Mouse (Mus musculus) midbrain, embryonic 15.5 days (tissue): Measurements from ENCODE around the gene Lin28b. TPM values are rescaled to one million over a fixed set of nuclear protein-coding genes. Genes with fewer than 3 reads are reported as not detected.
"Not testable (repeated sequence)": the region's sequence is repeated elsewhere in the genome, so short reads cannot be mapped to it uniquely, and the experiment has no call there.

ENCODE experiments used
- ATAC-seq: fragments of 200-750 bp; cut with Nextera tagmentation; replicated peaks from 2 replicates; pipeline ENCODE4 v1.8.0; 2017; ENCODE audit warnings: moderate TSS enrichment
- H3K27ac ChIP-seq: fragments of 300-500 bp; sonication (generic); 2 replicates; pipeline ENCODE4 v1.5.1; 2015; ENCODE audit warnings: mild to moderate bottlenecking, inconsistent platforms
- H3K27me3 ChIP-seq: fragments of 300-500 bp; sonication (generic); replicated peaks from 2 replicates; pipeline ENCODE4 v1.6.1; 2015; ENCODE audit warnings: inconsistent platforms
- H3K36me3 ChIP-seq: fragments of 300-500 bp; sonication (generic); replicated peaks from 2 replicates; pipeline ENCODE4 v1.6.1; 2015; ENCODE audit warnings: inconsistent platforms
- H3K4me1 ChIP-seq: fragments of 300-500 bp; sonication (generic); 2 replicates; pipeline ENCODE4 v1.6.1; 2015; ENCODE audit warnings: inconsistent platforms
- H3K4me2 ChIP-seq: fragments of 300-500 bp; sonication (generic); 2 replicates; pipeline ENCODE4 v1.6.1; 2015; ENCODE audit warnings: inconsistent platforms, mild to moderate bottlenecking, moderate library complexity
- H3K4me3 ChIP-seq: fragments of 300-500 bp; sonication (generic); 2 replicates; pipeline ENCODE4 v1.5.1; 2015; ENCODE audit warnings: mild to moderate bottlenecking, inconsistent platforms
- H3K9ac ChIP-seq: fragments of 300-500 bp; sonication (generic); 2 replicates; pipeline ENCODE4 v1.6.1; 2015; ENCODE audit warnings: mild to moderate bottlenecking, inconsistent platforms
- H3K9me3 ChIP-seq: fragments of 300-500 bp; sonication (generic); 2 replicates; pipeline ENCODE4 v1.6.1; 2016; ENCODE audit warnings: inconsistent platforms
- WGBS: fragments of 180-500 bp; shearing (Covaris S2); methylation state at CpG from one replicate; pipeline ENCODE4 v1.1.7; 2015; ENCODE audit warnings: mixed read lengths; 5-methylcytosine and 5-hydroxymethylcytosine counted together
- polyA plus RNA-seq: library from polyadenylated mRNA; unstranded; fragments of >200 nt; fragmentation: Nextera tagmentation; extraction: Ambion mirVana; gene quantifications from 2 replicates; pipeline ENCODE4 v1.2.1, GENCODE M21; 2015

Lin28b gene
- polyA plus RNA-seq, 1 experiment from 2014 or later = 9.0 TPM

GRCm38 (mm10) chr10:45399702-45400243 is 86.4 kb downstream of the Lin28b start:
- no peak overlapping the region for H3K4me3 ChIP-seq
- H3K36me3 ChIP-seq = no peaks in the 10 kb centered on the region
- WGBS = 89% methylated on average over 7 of the region's 7 CpGs
- H3K27me3 ChIP-seq = no peaks in the 10 kb centered on the region
- H3K9ac ChIP-seq = no peak overlapping the region
- no peak overlapping the region for H3K27ac ChIP-seq
- H3K9me3 ChIP-seq = no peaks in the 10 kb centered on the region
- H3K4me1 ChIP-seq = no peaks in the 10 kb centered on the region
- ATAC-seq = no peak
- no peak overlapping the region for H3K4me2 ChIP-seq

DNA sequence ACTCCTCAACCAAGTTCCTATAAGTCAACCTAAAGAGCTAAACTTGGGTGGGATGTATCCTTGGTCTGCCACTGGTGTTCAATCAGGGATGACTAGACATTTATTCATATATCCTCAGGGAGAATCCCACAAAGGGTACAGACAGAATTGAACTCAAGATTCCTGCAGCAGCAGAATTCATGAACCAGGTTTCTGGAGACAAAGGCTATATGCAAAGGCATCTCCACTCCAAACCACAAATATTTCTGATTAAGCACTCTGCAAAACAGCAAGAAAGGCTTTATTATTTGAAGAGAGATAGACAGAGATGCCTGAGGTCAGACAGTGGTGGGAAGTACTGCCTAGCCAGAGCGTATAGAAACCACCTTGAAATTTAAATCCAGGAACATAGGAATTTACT is 88.0 kb downstream of the Lin28b start:
- WGBS = 76% methylated on average over 1 of the region's 1 CpGs
- Histone ChIP-seq H3K4me2 (no peak overlapping the region), H3K4me1 (no peaks in the 10 kb centered on the region), H3K36me3 (no peaks in the 10 kb centered on the region), H3K27ac (no peak overlapping the region), H3K9me3 (no peaks in the 10 kb centered on the region), H3K9ac (no peak overlapping the region), H3K4me3 (no peak overlapping the region), H3K27me3 (no peaks in the 10 kb centered on the region)
- no peak for ATAC-seq

DNA sequence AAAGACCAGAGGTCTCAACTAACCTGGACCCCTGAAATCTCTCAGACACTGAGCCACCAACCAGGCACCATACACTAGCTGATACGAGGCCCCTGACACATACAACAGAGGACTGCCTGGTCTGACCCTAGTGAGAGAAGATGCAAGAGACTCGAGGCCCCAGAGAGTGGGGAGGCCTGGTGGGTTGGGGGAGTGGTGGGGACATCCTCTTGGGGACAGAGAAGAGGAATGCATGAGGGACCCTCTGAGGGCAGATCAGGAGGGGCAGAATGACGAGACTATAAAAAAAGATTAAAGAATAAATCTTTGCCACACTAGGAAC is 103.6 kb downstream of the Lin28b start:
- Histone ChIP-seq H3K9ac (no peak overlapping the region), H3K4me2 (no peak overlapping the region), H3K4me3 (no peak overlapping the region), H3K36me3 (no peaks in the 10 kb centered on the region), H3K27me3 (no peaks in the 10 kb centered on the region), H3K9me3 (no peaks in the 10 kb centered on the region), H3K4me1 (no peaks in the 10 kb centered on the region), H3K27ac (no peak overlapping the region)
- ATAC-seq = 0 out of 2 replicates have a peak, but pooled peaks have one; percentile 30
- WGBS = 54% methylated on average over 3 of the region's 3 CpGs

DNA sequence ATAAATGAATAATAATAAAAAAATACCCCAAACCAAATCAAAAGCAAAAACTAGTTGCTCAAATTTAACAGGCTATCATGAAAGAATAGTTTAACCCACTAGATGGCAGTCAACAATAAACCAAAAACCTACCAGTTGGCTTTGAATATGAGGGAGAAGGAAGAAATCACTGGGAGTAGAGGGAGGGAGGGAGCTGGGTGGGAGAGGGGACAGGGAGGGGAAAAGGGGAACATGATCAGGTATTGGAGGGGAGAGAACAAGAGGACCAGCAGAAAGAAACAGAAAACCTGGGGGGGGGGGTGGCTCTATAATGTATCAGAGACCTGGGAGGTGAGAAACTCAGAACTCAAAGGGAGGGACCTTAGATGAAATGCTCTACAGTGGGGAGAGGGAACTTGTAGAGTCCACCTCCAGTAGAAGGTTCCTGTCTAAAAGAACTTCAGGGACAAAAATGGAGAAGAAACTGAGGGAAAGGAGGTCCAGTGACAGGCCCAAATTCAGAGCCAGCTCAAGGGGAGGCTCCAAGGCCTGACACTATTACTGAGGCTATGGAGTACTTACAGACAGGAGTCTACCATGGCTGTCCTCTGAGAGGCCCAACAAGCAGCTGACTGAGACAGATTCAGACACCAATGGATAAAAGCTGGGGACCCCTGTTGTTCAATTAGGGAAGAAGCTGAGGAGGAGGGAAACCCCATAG is 104.1 kb downstream of the Lin28b start:
- ATAC-seq = peak; percentile 51; the same call in 1 of the 2 replicates
- no peaks in the 10 kb centered on the region for H3K27me3 ChIP-seq
- no peak overlapping the region for H3K4me2 ChIP-seq
- H3K27ac ChIP-seq = no peak overlapping the region
- no peaks in the 10 kb centered on the region for H3K36me3 ChIP-seq
- H3K4me3 ChIP-seq = no peak overlapping the region
- H3K9me3 ChIP-seq = no peaks in the 10 kb centered on the region
- H3K4me1 ChIP-seq = no peaks in the 10 kb centered on the region
- no peak overlapping the region for H3K9ac ChIP-seq

GRCm38 (mm10) chr10:45378269-45378668 is 107.9 kb downstream of the Lin28b start:
- Histone ChIP-seq H3K27ac (no peak overlapping the region), H3K36me3 (no peaks in the 10 kb centered on the region), H3K9me3 (no peaks in the 10 kb centered on the region), H3K4me3 (no peak overlapping the region), H3K4me1 (no peaks in the 10 kb centered on the region), H3K9ac (no peak overlapping the region), H3K4me2 (no peak overlapping the region), H3K27me3 (no peaks in the 10 kb centered on the region)
- no peak for ATAC-seq
- WGBS = 93% methylated on average over 3 of the region's 3 CpGs

DNA sequence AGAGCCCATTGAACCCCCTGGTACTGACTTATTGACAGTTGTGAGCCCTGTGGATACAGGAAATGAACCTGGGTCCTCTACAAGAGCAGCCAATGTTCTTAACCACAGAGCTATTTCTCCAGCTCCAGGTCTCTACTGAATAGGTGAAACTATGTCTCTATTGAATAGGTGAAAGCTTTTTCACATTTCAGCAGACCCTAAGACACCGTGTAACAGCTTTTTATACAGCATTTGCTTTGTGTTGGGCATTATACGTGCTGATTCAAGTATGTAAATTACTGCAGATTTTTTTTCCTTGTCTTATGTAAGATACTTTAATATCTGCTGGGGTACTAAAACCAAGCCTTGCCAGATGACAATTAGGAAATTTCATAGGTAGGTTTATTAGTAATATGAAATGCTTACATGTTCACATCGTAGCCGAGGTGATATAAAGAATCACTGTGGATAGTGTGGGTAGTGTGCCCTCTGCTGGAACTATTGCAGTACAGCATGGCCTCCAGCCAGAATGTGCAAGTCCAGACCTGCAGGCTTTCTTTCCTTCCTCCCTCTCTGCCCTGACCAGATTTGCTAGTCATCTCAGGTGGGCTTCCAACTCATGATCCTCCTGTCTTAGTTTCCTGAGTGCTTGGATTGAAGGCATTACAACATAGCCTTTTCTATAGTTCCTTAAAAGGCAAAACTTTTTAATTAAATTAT is 113.1 kb downstream of the Lin28b start:
- no peaks in the 10 kb centered on the region for H3K9me3 ChIP-seq
- 41% methylated on average over 4 of the region's 4 CpGs for WGBS
- H3K36me3 ChIP-seq = no peaks in the 10 kb centered on the region
- no peak overlapping the region for H3K27ac ChIP-seq
- H3K4me1 ChIP-seq = no peaks in the 10 kb centered on the region
- H3K9ac ChIP-seq = no peak overlapping the region
- no peaks in the 10 kb centered on the region for H3K27me3 ChIP-seq
- H3K4me2 ChIP-seq = no peak overlapping the region
- H3K4me3 ChIP-seq = no peak overlapping the region
- ATAC-seq = peak; percentile 85

GRCm38 (mm10) chr10:45370545-45370944 is 115.7 kb downstream of the Lin28b start:
- no peak for ATAC-seq
- no peaks in the 10 kb centered on the region for H3K9me3 ChIP-seq
- no peaks in the 10 kb centered on the region for H3K27me3 ChIP-seq
- no peaks in the 10 kb centered on the region for H3K4me1 ChIP-seq
- H3K9ac ChIP-seq = no peak overlapping the region
- no peak overlapping the region for H3K27ac ChIP-seq
- no peaks in the 10 kb centered on the region for H3K36me3 ChIP-seq
- WGBS = 83% methylated on average over 2 of the region's 2 CpGs
- no peak overlapping the region for H3K4me2 ChIP-seq
- no peak overlapping the region for H3K4me3 ChIP-seq

DNA sequence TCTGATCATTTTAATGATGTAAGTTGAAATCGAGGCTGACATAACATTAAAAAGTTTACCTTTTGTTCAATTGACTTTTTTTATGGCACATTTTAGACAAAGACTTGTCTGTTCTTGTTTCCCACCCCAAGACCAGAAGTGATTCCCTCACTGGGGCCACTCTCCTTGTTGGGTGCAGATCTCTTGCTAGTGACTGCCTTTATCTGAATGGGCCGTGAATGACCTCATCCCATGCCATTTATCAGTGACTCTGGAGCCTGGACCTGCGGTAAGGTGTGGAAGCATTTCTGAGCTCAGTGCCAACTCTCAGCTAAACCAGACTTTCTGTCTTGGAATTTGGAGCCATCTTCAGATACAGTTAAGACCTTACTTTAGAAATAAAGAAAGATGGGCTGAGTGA is 116.6 kb downstream of the Lin28b start:
- H3K4me3 ChIP-seq = no peak overlapping the region
- H3K36me3 ChIP-seq = no peaks in the 10 kb centered on the region
- no peaks in the 10 kb centered on the region for H3K4me1 ChIP-seq
- 91% methylated on average over 3 of the region's 3 CpGs for WGBS
- no peak overlapping the region for H3K27ac ChIP-seq
- no peak overlapping the region for H3K9ac ChIP-seq
- H3K9me3 ChIP-seq = no peaks in the 10 kb centered on the region
- no peak for ATAC-seq
- H3K27me3 ChIP-seq = no peaks in the 10 kb centered on the region
- H3K4me2 ChIP-seq = no peak overlapping the region

DNA sequence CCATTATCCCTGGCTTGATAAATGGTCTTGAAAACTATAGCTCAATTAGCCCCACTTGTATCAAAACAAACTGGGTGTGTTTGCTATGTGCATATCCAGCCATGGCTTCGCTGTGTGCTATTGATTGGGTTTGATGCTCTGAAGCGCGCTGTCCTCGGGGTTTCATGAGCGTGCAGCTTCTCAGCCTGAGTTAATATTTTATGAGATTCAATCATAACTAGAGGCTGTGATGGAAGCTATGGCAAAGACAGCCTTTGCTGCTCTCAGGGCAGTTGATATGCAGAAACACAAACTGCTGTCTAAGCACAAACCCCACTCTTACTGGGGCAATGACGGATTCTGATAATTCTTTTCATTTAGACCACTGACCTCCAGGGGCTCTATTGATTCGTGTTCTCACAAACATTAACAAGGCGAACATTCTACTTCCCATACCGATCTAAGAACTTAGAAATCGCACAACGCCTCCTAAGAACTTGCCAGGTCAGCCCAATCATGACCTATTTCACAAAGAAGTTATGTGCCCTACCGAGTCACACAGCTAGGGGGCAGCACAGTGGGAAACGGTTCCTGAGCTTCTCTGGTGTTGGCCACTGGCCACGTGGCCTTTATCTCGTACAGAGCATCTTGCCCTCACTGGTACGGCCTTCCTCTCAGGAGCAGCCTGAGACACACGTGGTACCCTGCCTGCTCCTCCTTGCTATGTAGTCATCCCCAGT is 119.0 kb downstream of the Lin28b start:
- H3K27ac ChIP-seq = no peak overlapping the region
- H3K36me3 ChIP-seq = no peaks in the 10 kb centered on the region
- H3K4me3 ChIP-seq = no peak overlapping the region
- H3K9ac ChIP-seq = no peak overlapping the region
- H3K27me3 ChIP-seq = no peaks in the 10 kb centered on the region
- no peak overlapping the region for H3K4me2 ChIP-seq
- 80% methylated on average over 17 of the region's 17 CpGs for WGBS
- ATAC-seq = peak; percentile 67; the same call in 1 of the 2 replicates
- H3K4me1 ChIP-seq = no peaks in the 10 kb centered on the region
- H3K9me3 ChIP-seq = no peaks in the 10 kb centered on the region

- 49% methylated on average over 5 of the region's 5 CpGs for WGBS
- no peak overlapping the region for H3K4me3 ChIP-seq
- no peak overlapping the region for H3K4me2 ChIP-seq
- H3K9ac ChIP-seq = no peak overlapping the region
- no peaks in the 10 kb centered on the region for H3K36me3 ChIP-seq
- no peak overlapping the region for H3K27ac ChIP-seq
- H3K4me1 ChIP-seq = no peaks in the 10 kb centered on the region
- no peak for ATAC-seq
- H3K27me3 ChIP-seq = no peaks in the 10 kb centered on the region
- H3K9me3 ChIP-seq = no peaks in the 10 kb centered on the region
These were observed 122.8 kb downstream of the Lin28b start for GRCm38 (mm10) chr10:45363396-45363795.

DNA sequence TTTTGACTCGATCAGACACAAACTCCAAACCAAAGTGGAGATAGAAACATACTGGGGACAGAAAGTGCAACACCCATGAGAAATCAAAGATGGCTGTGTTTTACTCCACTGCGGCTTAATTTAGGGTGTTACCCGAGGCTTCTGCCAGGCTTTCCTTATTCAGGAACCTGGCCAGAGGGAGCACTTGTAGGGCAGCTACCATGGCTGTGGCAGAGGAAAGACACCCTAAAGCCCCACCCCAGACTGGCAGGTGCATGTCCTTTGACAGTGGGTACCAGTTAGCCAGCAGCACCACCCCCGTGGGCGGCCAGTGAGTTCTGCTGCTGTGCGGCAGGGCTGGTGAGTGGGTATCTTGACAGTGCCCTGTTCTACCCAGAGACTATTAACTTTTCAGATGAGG is 130.1 kb downstream of the Lin28b start:
- WGBS = 89% methylated on average over 6 of the region's 6 CpGs
- no peak overlapping the region for H3K4me3 ChIP-seq

GRCm38 (mm10) chr10:45348143-45348542 is 138.1 kb downstream of the Lin28b start:
- 89% methylated on average over 3 of the region's 3 CpGs for WGBS
- H3K4me1 ChIP-seq, H3K4me3 ChIP-seq, H3K9ac ChIP-seq, H3K36me3 ChIP-seq, H3K4me2 ChIP-seq, ATAC-seq, H3K9me3 ChIP-seq, H3K27ac ChIP-seq, H3K27me3 ChIP-seq: not testable (repeated sequence)

More for the DNA sequence above, 130.1 kb downstream of the Lin28b start:
- Histone ChIP-seq H3K9ac (no peak overlapping the region), H3K9me3 (no peaks in the 10 kb centered on the region), H3K27me3 (no peaks in the 10 kb centered on the region), H3K4me2 (no peak overlapping the region), H3K27ac (no peak overlapping the region), H3K4me1 (no peaks in the 10 kb centered on the region), H3K36me3 (no peaks in the 10 kb centered on the region)
- no peak for ATAC-seq
